Mouse (Mus musculus): Measurements from ENCODE around the gene Gprc5b.

The Gprc5b gene

GRCm38 (mm10) chr7:118936844-118937243 lies 58.2 kb downstream of the Gprc5b start:
- no peak for TF ChIP-seq CTCF (conservative IDR thresholded peaks at IDR 0.05; ENCODE audit: low read length)
- no peak for TF ChIP-seq POU5F1 (IDR thresholded peaks at IDR 0.05; ENCODE audit: borderline replicate concordance, low read length)
- no peak for TF ChIP-seq NANOG (IDR thresholded peaks at IDR 0.05; ENCODE audit: borderline replicate concordance, low read length)
- Histone ChIP-seq H3K9me3 (ENCODE audit: low read length) (no peaks in the 10 kb centered on the region), H3K4me3 (replicated peaks; ENCODE audit: low read length) (no peak overlapping the region), H3K36me3 (ENCODE audit: insufficient read depth, low read length) (no peaks in the 10 kb centered on the region), H3K4me1 (replicated peaks; ENCODE audit: low read depth, low read length) (peaks cover 28% of the 10 kb centered on the region), H3K27me3 (ENCODE audit: insufficient read depth, low read length) (peaks cover 6% of the 10 kb centered on the region)

GRCm38 (mm10) chr7:118935306-118935705 lies 59.7 kb downstream of the Gprc5b start:
- Histone ChIP-seq H3K36me3 (ENCODE audit: insufficient read depth, low read length) (no peaks in the 10 kb centered on the region), H3K4me3 (replicated peaks; ENCODE audit: low read length) (no peak overlapping the region), H3K9me3 (ENCODE audit: low read length) (no peaks in the 10 kb centered on the region), H3K27me3 (ENCODE audit: insufficient read depth, low read length) (peaks cover 6% of the 10 kb centered on the region), H3K4me1 (replicated peaks; ENCODE audit: low read depth, low read length) (peaks cover 21% of the 10 kb centered on the region)
- TF ChIP-seq CTCF (conservative IDR thresholded peaks at IDR 0.05; ENCODE audit: low read length) = no peak
- no peak for TF ChIP-seq POU5F1 (IDR thresholded peaks at IDR 0.05; ENCODE audit: borderline replicate concordance, low read length)
- no peak for TF ChIP-seq NANOG (IDR thresholded peaks at IDR 0.05; ENCODE audit: borderline replicate concordance, low read length)

GRCm38 (mm10) chr7:118931502-118932395 lies 63.3 kb downstream of the Gprc5b start:
- Histone ChIP-seq H3K4me3 (replicated peaks; ENCODE audit: low read length) (no peak overlapping the region), H3K36me3 (ENCODE audit: insufficient read depth, low read length) (no peaks in the 10 kb centered on the region), H3K4me1 (replicated peaks; ENCODE audit: low read depth, low read length) (peaks cover 8% of the 10 kb centered on the region), H3K9me3 (ENCODE audit: low read length) (no peaks in the 10 kb centered on the region), H3K27me3 (ENCODE audit: insufficient read depth, low read length) (no peaks in the 10 kb centered on the region)
- no peak for TF ChIP-seq NANOG (IDR thresholded peaks at IDR 0.05; ENCODE audit: borderline replicate concordance, low read length)
- TF ChIP-seq CTCF (conservative IDR thresholded peaks at IDR 0.05; ENCODE audit: low read length) = no peak
- TF ChIP-seq POU5F1 (IDR thresholded peaks at IDR 0.05; ENCODE audit: borderline replicate concordance, low read length) = no peak

- H3K4me1 ChIP-seq (replicated peaks; ENCODE audit: low read depth, low read length) = 0 out of 2 replicates have a peak, but pooled peaks cover 4% of the 10 kb centered on the region
- TF ChIP-seq POU5F1 (IDR thresholded peaks at IDR 0.05; ENCODE audit: borderline replicate concordance, low read length) = no peak
- no peak for TF ChIP-seq CTCF (conservative IDR thresholded peaks at IDR 0.05; ENCODE audit: low read length)
- no peak for TF ChIP-seq NANOG (IDR thresholded peaks at IDR 0.05; ENCODE audit: borderline replicate concordance, low read length)
These were observed 65.3 kb downstream of the Gprc5b start for GRCm38 (mm10) chr7:118929601-118930311.

GRCm38 (mm10) chr7:118928916-118929315 lies 66.1 kb downstream of the Gprc5b start:
- Histone ChIP-seq H3K36me3 (ENCODE audit: insufficient read depth, low read length) (no peaks in the 10 kb centered on the region), H3K4me3 (replicated peaks; ENCODE audit: low read length) (no peak overlapping the region), H3K9me3 (ENCODE audit: low read length) (no peaks in the 10 kb centered on the region), H3K27me3 (ENCODE audit: insufficient read depth, low read length) (no peaks in the 10 kb centered on the region), H3K4me1 (replicated peaks; ENCODE audit: low read depth, low read length) (0 out of 2 replicates have a peak, but pooled peaks cover 4% of the 10 kb centered on the region)
- TF ChIP-seq CTCF (conservative IDR thresholded peaks at IDR 0.05; ENCODE audit: low read length) = no peak
- no peak for TF ChIP-seq NANOG (IDR thresholded peaks at IDR 0.05; ENCODE audit: borderline replicate concordance, low read length)
- no peak for TF ChIP-seq POU5F1 (IDR thresholded peaks at IDR 0.05; ENCODE audit: borderline replicate concordance, low read length)

More at GRCm38 (mm10) chr7:118929601-118930311, 65.3 kb downstream of the Gprc5b start:
- Histone ChIP-seq H3K9me3 (ENCODE audit: low read length) (no peaks in the 10 kb centered on the region), H3K36me3 (ENCODE audit: insufficient read depth, low read length) (no peaks in the 10 kb centered on the region), H3K4me3 (replicated peaks; ENCODE audit: low read length) (no peak overlapping the region), H3K27me3 (ENCODE audit: insufficient read depth, low read length) (no peaks in the 10 kb centered on the region)

- 0 out of 2 replicates have a peak, but pooled peaks cover 4% of the 10 kb centered on the region for H3K4me1 ChIP-seq (replicated peaks; ENCODE audit: low read depth, low read length)
- no peaks in the 10 kb centered on the region for H3K36me3 ChIP-seq (ENCODE audit: insufficient read depth, low read length)
- no peak overlapping the region for H3K4me3 ChIP-seq (replicated peaks; ENCODE audit: low read length)
- TF ChIP-seq CTCF (conservative IDR thresholded peaks at IDR 0.05; ENCODE audit: low read length) = no peak
- no peak for TF ChIP-seq NANOG (IDR thresholded peaks at IDR 0.05; ENCODE audit: borderline replicate concordance, low read length)
- no peaks in the 10 kb centered on the region for H3K27me3 ChIP-seq (ENCODE audit: insufficient read depth, low read length)
- no peaks in the 10 kb centered on the region for H3K9me3 ChIP-seq (ENCODE audit: low read length)
These were observed 66.7 kb downstream of the Gprc5b start for GRCm38 (mm10) chr7:118928316-118928715.

- H3K9me3 ChIP-seq (ENCODE audit: low read length) = no peaks in the 10 kb centered on the region
- H3K27me3 ChIP-seq (ENCODE audit: insufficient read depth, low read length) = no peaks in the 10 kb centered on the region
- no peaks in the 10 kb centered on the region for H3K36me3 ChIP-seq (ENCODE audit: insufficient read depth, low read length)
- H3K4me1 ChIP-seq (replicated peaks; ENCODE audit: low read depth, low read length) = peaks cover 4% of the 10 kb centered on the region; the same call in 1 of the 2 replicates
- no peak overlapping the region for H3K4me3 ChIP-seq (replicated peaks; ENCODE audit: low read length)
- TF ChIP-seq NANOG (IDR thresholded peaks at IDR 0.05; ENCODE audit: borderline replicate concordance, low read length) (no peak), CTCF (conservative IDR thresholded peaks at IDR 0.05; ENCODE audit: low read length) (no peak), POU5F1 (IDR thresholded peaks at IDR 0.05; ENCODE audit: borderline replicate concordance, low read length) (no peak)
These were observed 67.7 kb downstream of the Gprc5b start for GRCm38 (mm10) chr7:118927279-118927678.

- TF ChIP-seq POU5F1 (IDR thresholded peaks at IDR 0.05; ENCODE audit: borderline replicate concordance, low read length) (no peak), CTCF (conservative IDR thresholded peaks at IDR 0.05; ENCODE audit: low read length) (no peak), NANOG (IDR thresholded peaks at IDR 0.05; ENCODE audit: borderline replicate concordance, low read length) (no peak)
- no peaks in the 10 kb centered on the region for H3K27me3 ChIP-seq (ENCODE audit: insufficient read depth, low read length)
- no peak overlapping the region for H3K4me3 ChIP-seq (replicated peaks; ENCODE audit: low read length)
- H3K36me3 ChIP-seq (ENCODE audit: insufficient read depth, low read length) = no peaks in the 10 kb centered on the region
- peaks cover 4% of the 10 kb centered on the region; the same call in 1 of the 2 replicates for H3K4me1 ChIP-seq (replicated peaks; ENCODE audit: low read depth, low read length)
- H3K9me3 ChIP-seq (ENCODE audit: low read length) = no peaks in the 10 kb centered on the region
These were observed 68.3 kb downstream of the Gprc5b start for GRCm38 (mm10) chr7:118926516-118927260.

Data from E14TG2a.4 (cell line).